Mouse (Mus musculus) left cerebral cortex, adult 9 months (tissue): ENCODE measurements at regions not wholly inside any gene's neighbourhood (a gene's known extent, or its start where the extent isn't known, plus 50 kb on each side); places are given as distances from the start of the nearest gene placed in this dataset.
"Not testable (repeated sequence)": the region's sequence is repeated elsewhere in the genome, so short reads cannot be mapped to it uniquely, and the experiment has no call there.

Experiments used
- DNase-seq, 2 experiments: peaks; one replicate each; pipeline ENCODE4 v3.0.0; 2022; ENCODE audit warnings: low spot score in 2 of 2

- peak in 1 of 2 experiments; percentile 17 for DNase-seq
Measured at GRCm38 (mm10) chr19:35890191-35890590, 167.1 kb downstream of the Htr7 start.

GRCm38 (mm10) chr19:35886270-35886669, 171.0 kb downstream of the Htr7 start:
- DNase-seq = peak in 1 of 2 experiments; percentile 5

GRCm38 (mm10) chr19:35881810-35882485, 175.4 kb downstream of the Htr7 start:
- DNase-seq = no peak

- no peak for DNase-seq
Measured at GRCm38 (mm10) chr19:35875464-35875863, 181.8 kb downstream of the Htr7 start.

- DNase-seq = no peak
Measured at GRCm38 (mm10) chr19:35870720-35871119, 186.6 kb downstream of the Htr7 start.

GRCm38 (mm10) chr19:35868543-35868942, 188.8 kb downstream of the Htr7 start:
- DNase-seq = no peak

DNA sequence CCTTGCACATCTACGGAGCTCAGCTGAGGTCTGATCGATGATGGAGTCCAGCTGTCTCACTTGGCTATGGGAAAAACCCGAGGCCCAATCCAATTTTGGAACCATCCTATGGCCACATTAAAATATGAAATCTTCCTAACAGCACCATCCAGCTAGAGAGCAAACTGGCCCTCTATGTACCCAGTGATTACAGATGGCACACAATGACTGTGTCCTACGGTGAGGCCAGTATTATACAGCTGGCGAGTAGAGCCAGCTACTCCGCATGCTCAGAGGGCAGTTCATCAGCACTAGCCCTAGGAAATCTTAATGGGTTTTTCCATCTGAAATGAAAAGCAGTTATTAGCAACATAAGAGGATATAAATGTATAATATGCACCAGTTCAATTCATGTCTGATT, 194.3 kb downstream of the Htr7 start:
- DNase-seq = no peak

- no peak for DNase-seq
Measured at GRCm38 (mm10) chr19:35861421-35861820, 195.9 kb downstream of the Htr7 start.

DNA sequence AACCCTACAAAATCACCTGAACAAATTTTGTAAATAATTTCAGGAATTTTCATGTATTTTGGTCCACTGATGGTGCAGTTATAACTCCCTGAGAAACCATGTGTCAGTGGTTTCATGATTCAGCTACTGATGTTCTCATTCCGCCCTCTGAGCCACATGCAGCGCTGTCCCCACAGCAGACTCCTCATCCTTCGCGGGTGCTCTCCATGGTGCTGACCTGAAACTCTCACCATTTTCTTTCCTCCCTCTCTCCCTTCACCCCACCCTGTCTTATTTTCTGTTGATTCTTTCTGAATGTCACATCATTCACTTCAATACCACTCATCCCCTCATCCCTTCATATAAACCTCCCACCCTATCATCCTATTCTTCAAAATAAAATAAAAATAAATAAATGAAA, 224.3 kb downstream of the Htr7 start:
- no peak for DNase-seq

GRCm38 (mm10) chr19:35826074-35826473, 231.2 kb downstream of the Htr7 start:
- no peak for DNase-seq

DNA sequence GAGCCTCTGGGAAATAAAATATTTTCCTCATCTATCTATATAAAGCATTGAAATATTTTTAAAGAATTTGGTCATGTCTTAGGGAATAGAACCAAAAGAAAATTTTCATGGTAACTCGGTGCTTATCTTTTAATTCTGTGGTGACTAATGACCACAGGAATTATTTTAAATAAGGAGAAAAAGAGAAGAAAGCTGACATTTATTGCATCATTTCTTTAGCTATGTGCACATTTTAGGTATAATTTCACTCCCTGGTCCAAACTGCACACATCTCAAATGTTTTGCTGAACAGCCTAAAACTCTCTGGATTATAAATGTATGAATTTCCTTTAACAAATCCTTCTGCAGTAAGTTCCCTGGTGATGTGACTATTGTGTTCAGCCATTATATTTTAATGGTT, 237.7 kb downstream of the Htr7 start:
- DNase-seq = no peak

- DNase-seq = no peak
Measured at GRCm38 (mm10) chr19:35794661-35795060, 262.6 kb downstream of the Htr7 start.

DNA sequence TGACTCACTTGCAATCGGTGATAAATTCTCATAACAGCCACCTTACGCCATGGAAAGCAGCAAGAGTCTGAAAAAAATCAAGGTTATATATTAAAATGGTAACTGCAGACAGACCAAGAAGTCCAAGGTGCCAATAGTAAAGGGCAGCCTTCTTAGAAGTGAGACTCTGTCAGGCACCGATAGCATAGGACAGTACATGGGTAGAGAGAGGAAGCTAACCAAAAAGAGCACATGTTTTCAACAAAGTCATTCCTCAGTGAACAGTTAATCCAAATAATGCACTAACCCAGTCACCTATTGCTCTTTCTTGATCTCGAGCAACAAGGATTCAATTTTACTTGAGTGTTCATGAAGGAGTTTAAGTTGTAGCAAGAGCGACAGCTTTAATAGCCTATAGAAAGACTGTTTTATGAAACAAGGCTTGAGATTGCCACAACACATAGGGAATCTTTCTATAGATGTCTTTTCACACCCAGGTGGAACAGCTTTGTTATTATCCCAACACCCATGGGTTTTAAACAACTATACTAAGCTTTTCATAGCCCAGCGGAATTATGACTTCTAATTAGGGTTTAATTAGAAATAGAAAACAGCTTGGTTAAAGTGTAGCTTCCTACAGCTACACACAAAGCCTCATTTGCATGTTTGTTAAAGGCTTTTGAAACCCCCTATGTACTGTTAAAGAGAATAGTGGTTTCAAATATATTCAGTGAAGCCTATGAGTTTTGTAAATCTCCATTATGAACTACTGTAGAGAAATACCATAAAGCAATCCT, 269.9 kb downstream of the Htr7 start:
- no peak for DNase-seq

DNA sequence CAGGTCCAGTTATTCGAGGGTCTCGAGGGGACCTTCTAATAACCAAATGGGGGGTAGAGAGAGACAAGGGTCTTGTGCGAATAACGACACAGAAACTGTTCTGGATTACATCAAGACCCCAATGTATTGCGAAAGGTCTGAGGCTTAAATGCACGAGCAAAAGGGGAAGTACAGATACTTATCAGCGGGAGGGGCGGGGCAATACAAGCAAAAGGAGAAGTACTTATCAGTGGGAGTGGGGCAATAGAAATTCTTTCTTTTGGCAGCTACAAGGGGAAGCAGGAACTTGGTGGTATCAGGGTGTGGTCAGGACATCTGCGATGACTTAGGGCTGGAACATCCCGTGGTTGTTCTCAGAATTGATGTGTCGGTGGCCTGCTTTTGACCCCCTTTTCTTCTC, 295.6 kb downstream of the Htr7 start:
- not testable (repeated sequence) for DNase-seq

DNA sequence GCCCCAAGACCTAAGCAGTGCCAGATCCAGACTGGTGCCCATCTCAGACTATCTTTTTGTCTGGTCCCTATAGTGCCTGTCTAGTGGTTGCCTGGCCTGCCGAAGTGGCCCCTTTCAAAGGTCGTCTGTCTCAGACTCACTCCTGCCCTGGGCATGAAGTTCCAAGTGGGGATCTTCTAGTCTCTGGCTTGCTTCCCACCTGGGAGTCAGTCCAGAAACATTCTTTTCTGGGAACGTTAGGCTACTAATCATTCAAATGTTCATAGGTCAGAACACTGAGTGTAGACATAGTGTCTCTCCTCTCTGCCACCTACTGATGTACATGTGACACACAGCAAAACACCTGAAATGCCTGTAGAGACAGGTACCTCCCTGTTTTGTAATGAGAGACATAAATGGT, 297.6 kb downstream of the Htr7 start:
- no peak for DNase-seq

DNA sequence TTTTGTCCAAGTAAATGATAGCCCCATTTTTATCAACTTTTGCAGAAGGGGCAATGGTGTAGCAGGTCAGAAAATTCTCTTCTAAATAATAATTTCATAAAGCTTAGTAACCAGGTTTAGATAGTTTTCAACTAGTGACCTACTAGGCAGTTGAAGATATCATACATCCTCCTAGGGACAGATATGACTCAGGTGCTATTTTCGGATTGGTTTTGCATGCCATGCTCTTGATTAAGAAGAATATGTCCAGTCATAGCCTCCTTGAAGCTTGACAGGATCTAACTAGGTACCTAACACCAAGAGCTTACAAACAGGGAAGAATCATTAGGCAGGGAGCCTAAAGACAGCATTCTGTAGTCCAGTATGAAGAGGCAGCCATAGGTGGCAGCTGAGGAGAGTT, 301.8 kb downstream of the Htr7 start:
- DNase-seq = no peak

DNA sequence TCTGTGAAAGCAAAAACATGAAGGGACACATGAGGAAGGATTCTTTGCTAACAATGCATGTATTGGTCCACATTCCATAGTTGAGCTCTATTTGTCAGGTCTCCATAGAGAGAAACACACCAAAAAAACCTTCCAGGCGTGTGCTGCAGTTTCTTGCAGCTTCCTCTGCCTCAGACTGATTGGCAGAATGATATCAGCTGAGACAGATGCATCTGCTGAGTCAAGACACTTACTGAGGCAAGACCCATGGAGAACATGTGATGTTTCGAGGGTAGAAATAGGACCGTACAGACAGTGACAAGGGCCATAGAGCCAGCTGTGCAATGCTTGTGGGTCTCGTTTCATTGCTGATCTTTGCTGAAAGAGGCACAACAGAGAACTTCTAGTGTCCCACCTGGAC, 321.6 kb downstream of the Htr7 start:
- DNase-seq = no peak

DNA sequence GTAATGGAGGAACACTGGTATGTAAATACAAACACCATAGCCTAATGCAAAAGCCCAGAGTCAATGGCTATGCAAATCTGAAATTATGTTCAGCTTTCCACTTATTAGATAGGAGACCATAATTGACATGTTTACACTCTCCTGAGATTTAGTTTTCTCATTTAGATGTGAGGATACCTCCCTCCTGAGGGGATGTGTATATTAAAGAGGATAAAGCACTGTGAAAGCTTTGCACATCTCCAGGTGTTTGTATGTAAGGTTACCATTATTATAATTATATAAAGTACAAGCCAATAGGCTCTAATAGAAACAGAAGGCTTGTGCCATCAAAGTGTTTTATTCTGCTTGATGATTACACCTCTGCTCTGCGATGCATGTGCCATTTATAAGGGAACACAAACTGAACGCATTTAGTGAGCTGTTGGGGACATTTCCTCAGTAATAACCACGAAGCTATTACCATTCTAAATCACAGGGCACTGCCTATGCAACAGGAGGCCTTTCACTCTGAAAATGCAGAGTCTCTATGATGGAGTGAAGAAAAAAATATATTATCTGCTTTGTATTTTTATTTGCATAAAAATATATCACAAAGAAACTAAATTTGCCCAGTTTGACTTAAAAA, 328.8 kb downstream of the Htr7 start:
- no peak for DNase-seq
